Mouse (Mus musculus) left cerebral cortex, postnatal 10 days (tissue): ENCODE results near the gene Gapdh. TPM values are rescaled to one million over a fixed set of nuclear protein-coding genes. Genes with fewer than 3 reads are reported as not detected.
"Not testable (repeated sequence)": the region's sequence is repeated elsewhere in the genome, so short reads cannot be mapped to it uniquely, and the experiment has no call there.

Source experiments
- DNase-seq, 2 experiments: peaks; one replicate each; pipeline ENCODE4 v3.0.0; 2021 to 2022; ENCODE audit warnings: low spot score in 2 of 2, mixed read lengths in 1 of 2; ENCODE audit errors: extremely low spot score in 1 of 2
- intact Hi-C: fragments of 180-260 bp; cut with DNase I; formaldehyde crosslinking; loops from one replicate; pipeline ENCODE4 v1.15.1; 2025
- total RNA-seq, 2 experiments: library from RNA; stranded (reverse); gene quantifications; 2 replicates each; pipeline ENCODE4 v1.2.3; 2021

Gene Gapdh
- total RNA-seq, 2 experiments from 2014 or later, result 1,896 to 1,966 TPM

DNA sequence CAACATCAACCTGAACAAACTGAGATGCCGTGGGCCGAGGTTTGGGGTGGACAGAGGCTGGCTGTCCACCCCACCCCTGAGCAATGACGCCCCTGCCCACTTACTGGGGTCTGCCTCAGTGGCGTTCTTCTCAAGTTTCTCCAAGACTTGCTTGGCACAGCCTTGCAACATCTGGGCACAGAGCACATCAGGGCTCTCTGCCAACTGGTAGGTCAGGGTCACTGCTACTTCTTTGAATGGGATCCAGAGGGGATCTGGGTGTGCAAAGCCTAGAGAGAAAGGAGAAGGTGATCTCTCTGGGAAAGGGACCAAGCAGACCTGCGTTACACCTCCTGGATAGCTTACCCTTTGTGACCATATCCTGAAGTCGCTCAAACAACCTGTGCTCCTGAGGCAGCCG, 7.0 kb upstream of the Gapdh start:
- DNase-seq, result no peak
- intact Hi-C loops, result no loop called here

DNA sequence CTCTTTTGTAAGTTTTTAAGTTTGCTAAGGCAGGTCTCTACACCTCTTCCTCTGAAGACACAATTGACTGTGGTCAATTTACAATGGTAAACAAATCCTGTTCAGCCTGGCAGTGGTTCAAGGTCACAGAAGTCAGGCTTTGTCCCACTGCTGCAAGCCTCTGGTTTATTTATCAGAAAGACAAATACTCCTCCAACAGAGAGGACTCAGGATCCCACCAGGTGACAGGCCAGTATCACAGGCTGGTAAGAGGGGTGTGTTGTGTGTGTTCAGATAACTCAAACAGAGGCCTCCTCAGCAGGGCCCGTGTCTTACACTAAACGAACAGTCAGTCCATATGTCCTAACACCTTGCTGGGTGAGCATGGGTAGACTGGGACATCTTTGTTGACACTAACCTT, 6.2 kb upstream of the Gapdh start:
- DNase-seq, result no peak
- intact Hi-C loops, result no loop called here

DNA sequence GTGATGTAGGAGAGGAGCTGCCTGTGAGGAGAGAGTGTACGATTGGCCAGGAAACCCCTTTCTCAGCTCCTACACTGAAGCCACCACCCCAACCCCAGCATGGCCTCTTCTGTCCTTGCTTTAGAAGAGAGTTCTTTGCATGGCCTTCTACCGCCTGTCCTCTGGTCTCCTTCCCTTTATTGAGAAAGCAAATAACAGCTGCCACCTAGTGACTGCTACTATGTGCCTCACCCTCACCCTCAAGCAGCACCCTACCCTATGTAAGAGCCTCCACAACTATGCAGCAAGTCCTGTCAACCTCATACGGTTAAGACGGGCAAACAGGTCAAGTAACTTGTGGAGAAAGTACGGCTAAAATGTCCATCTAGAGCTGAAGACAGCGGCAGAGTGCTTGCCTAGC, 3.9 kb upstream of the Gapdh start:
- DNase-seq, result no peak
- intact Hi-C loops, result no loop called here

DNA sequence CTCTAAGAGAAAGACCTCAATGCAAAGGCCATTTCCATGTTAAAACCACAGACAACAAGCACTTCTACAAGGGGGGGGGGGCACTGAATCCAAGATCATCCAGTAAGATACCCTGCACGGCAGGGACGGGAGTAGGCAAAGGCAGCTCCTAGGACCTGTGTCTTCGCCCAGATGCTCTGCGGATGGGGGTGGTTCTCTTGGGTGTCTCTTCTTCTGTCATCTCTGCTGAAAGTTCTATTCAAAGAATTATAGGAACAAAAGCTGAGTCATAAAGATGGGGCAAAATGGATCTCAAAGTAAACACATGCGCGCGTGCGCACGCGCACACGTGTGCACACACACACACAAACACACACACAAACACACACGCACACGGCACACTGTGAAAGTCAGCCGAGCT, 1.8 kb upstream of the Gapdh start:
- intact Hi-C loops, result no loop called here

DNA sequence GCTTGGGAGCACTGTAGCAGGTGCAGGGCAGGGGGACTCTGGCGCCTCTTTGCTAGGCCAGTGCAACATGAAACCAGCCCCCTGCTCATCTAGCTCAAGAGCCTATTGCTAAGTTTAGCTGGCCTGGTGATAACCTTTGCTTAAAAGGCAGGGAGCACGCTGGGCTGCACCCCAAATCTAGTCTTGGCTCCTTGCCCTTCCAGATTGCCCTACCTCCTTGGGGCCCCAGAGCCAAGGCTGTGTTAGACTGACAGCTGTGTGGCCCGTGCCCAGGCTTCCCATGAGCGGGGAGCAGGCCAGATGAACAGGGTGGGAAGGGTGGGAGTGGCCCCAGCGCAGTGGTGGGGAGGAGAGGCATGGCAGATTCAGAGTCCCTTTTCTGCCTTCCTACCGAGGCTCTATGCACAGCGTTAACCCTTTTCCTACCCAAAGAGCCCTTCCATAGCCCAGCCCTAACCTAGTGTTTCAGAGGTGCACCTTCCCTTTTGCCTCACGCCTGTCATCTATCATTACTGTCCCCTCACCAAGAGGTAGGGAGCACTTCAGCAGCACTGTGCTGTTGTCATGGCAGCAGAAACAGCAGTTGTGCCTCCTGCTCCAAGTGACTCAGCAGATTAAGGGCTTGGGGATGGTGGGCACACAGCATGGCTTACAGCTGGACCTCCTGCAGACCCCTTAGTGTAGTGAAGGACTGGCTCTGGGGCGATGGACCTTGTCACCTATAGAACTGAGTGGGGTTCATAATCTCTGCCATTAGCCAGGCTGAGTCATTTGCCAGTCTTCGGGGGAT, 789 bp upstream of the Gapdh start:
- intact Hi-C loops, result loop anchor here (2.0 kb wide), 1 partner anchor 24 kb away; the partner anchor contains the start of genes Mrpl51 and Ncapd2
- peak in 1 of 2 experiments; percentile 58 for DNase-seq

More for the DNA sequence above, 1.8 kb upstream of the Gapdh start:
- DNase-seq, result no peak

DNA sequence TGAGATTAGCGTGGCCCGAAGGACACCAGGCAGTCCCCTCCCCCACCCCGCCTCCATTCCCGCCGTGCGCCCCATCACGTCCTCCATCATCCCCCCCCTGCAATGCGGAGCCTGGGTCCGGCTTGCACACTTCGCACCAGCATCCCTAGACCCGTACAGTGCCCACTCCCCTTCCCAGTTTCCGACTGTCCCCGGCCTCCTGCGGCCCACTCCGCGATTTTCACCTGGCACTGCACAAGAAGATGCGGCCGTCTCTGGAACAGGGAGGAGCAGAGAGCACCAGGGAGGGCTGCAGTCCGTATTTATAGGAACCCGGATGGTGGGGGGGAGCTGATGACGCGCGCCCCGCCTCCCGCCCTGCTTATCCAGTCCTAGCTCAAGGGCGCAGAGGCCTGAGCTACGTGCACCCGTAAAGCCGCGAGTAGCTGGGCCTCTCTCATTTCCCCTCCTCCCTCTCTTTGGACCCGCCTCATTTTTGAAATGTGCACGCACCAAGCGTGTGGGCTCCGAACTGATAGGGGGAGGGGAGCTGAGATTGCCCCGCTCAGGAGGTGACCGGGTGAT, 857 bp downstream of the Gapdh start:
- intact Hi-C loops, result no loop called here
- peak; percentile 98 for DNase-seq

DNA sequence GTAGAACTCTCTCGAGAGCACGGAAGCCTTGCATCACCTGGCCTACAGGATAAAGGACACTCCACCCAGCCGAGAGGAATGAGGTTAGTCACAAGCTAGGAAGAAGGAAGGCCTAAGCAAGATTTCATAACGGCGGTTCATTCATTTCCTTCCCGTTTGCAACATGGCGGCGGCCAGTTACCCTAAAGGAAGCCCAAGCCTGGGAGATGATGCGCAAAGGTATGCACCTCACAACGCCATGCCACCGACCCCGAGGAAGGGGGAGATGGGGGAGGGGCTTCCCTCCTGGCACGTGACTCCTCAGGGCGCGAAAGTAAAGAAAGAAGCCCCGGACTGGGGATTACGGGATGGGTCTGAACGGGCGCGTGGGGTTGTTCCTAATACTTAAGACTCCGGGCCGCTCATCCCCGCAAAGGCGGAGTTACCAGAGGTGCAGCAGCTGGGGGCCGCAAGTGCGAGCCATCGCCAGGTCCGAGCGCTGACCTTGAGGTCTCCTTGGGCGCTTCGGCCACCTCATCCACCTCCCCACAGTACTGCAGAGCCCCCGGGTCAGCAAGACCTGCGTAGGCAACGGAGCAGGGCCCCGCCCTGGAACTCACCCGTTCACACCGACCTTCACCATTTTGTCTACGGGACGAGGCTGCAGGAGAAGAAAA, 1.5 kb downstream of the Gapdh start:
- intact Hi-C loops, result loop anchor here (5.0 kb wide), 1 partner anchor 108 kb away; no protein-coding TSS in a partner anchor
- DNase-seq, result peak in 1 of 2 experiments; percentile 79

DNA sequence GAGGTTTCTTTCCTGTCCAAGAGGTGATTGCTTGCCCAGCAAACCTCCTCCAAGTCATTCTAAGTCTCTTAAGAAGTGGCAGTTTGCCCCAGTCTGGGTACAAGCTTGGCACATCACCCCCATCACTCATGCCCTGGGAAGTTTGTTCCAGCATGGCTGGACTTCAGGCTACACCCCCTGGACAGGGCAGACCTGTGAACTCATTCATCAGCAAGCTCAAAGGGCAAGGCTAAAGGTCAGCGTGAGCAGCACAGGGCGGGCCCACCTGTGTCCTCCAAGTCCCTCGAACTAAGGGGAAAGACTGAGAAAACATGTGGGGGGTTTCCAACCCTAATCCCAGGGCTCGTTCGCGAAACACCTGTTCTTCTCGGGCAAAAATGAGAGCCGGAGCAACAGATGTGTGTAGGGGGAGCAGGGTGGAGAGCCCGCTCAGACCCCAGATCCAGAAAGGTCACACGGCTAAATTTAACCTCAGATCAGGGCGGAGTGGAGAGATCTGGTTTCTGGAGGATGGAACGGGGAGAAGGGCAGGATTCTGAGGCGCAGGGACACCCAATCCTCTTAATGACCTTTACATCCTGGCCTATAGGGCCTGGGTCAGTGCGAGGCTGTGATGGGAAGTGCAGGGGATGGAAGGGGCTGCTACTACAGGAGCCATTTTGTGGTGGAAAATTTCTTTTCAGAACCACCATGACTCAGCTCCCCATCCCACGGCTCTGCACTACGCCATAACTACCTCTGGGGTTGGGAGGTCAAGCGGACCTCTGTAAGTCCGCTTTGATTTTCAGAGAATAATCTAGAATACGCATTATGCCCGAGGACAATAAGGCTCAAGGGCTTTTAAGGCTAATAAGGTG, 2.2 kb downstream of the Gapdh start:
- intact Hi-C loops, result loop anchor here (5.0 kb wide), 1 partner anchor 108 kb away; no protein-coding TSS in a partner anchor
- peak in 1 of 2 experiments; percentile 66 for DNase-seq

DNA sequence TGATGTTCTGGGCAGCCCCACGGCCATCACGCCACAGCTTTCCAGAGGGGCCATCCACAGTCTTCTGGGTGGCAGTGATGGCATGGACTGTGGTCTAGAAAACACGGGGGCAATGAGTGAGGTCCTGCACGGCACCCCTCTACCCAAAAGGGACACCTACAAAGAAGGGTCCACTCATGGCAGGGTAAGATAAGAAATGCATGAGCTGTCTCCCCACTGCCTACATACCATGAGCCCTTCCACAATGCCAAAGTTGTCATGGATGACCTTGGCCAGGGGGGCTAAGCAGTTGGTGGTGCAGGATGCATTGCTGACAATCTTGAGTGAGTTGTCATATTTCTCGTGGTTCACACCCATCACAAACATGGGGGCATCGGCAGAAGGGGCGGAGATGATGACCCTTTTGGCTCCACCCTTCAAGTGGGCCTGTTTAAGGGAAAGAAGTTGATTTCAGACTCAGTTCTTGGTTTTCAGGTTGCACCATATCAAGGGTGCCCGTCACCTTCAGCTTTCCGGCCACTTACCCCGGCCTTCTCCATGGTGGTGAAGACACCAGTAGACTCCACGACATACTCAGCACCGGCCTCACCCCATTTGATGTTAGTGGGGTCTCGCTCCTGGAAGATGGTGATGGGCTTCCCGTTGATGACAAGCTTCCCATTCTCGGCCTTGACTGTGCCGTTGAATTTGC, 3.5 kb downstream of the Gapdh start:
- DNase-seq, result not testable (repeated sequence)
- intact Hi-C loops, result loop anchor here (5.0 kb wide), 1 partner anchor 110 kb away; no protein-coding TSS in a partner anchor

DNA sequence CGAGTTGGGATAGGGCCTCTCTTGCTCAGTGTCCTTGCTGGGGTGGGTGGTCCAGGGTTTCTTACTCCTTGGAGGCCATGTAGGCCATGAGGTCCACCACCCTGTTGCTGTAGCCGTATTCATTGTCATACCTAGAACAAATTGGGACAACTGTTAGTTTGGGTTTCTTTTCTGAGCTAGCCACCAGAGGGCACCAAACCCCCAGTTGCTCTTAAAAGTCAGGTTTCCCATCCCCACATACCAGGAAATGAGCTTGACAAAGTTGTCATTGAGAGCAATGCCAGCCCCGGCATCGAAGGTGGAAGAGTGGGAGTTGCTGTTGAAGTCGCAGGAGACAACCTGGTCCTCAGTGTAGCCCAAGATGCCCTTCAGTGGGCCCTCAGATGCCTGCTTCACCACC, 4.3 kb downstream of the Gapdh start:
- intact Hi-C loops, result loop anchor here (5.0 kb wide), 1 partner anchor 110 kb away; no protein-coding TSS in a partner anchor
- peak in 1 of 2 experiments; percentile 76 for DNase-seq

DNA sequence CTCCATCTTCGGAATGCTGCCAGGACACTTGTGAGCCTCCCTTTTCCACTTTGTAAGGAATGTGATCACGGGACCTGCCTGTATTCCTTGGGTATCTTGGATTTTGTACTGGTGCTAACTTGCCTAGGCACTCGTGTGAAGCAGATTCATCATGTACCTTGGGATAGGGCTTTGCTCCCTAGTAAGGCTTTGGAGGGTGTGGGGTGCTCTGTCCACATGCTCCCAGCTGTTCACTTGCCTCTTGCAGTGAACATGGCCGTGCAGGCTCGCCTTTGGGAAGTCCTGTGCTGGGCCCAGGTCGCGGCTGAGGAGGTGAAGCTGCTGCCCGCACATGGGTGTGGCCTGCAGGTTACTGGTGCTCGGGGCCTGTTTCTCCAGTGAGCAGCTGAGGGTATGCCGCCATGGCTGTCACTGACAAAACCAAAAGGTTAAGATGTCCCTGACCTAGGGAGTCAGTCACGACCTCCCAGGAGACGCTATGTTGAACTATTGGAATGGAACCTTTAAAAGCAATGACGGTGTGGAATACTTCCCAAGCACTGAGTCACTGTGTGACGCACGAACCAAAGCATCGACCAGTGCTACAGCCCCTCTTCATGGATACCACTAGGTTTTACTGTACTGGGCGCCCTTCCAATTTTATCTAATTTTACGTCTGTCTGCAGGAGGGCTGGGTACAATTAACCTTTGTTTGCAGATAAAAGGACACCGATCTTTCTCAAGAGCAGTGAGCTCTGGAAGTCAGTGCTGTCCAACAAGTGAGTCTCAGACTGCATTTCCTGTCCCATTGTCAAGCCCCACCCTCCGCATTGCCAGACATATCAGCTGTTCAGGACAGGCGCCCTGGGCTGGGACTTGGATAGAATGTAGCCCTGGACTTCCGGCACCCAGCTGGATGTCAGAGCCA, 5.2 kb downstream of the Gapdh start:
- DNase-seq, result peak in 1 of 2 experiments; percentile 87
- intact Hi-C loops, result loop anchor here (5.0 kb wide), 1 partner anchor 111 kb away; no protein-coding TSS in a partner anchor

DNA sequence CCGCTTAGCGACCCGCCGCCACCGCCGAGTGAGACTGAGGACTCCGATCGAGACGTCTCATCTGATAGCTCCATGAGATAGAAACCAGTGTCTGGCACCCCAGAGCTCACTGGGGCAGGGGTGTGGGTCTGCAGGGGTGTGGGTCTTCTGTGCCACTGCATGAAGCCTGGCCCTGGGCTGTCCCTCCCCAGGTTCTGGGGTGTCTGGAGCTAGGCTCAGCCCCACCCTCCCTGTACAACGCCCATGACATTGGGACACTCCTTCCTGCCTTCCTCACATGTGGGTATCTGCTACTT, 5.8 kb downstream of the Gapdh start:
- no peak for DNase-seq
- intact Hi-C loops, result loop anchor here (5.0 kb wide), 1 partner anchor 112 kb away; no protein-coding TSS in a partner anchor

DNA sequence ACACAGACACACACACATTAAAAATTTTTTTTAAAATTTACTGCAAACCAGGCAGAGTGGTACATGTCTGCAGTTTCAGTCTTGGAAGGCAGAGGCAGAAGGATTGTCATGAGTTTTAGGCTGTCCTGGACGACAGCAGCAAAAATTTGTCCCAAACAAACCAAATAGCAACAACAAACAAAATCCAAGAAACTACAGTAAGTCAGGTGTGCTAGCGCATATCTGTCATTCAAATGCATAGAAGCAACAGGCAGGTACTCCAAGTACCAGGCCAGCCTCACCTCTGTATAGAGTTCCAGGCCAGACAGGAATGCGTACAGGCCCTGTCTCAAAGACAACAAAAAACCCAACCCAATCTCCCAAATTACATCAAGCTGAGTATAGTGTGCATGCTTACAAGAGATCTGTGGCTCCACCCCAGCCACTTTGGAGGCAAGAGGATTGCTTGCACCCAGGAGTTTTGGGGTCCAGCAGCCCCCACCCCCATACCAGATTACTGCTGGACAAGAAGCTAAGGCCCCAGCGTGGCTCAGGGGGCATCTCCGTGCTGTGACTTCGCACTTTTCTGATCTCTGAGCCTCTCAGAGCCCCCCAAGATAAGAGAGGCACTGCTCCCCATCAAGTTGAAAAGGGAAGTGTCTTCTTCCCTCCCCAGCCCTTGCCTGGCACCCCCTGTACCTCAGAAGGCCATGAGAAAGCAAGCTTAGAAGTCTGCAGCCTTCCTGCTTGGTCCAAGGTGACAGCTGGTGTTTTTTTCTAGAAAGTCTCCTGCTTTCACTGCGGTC, 6.3 kb downstream of the Gapdh start:
- DNase-seq, result no peak
- intact Hi-C loops, result loop anchor here (5.0 kb wide), 1 partner anchor 112 kb away; no protein-coding TSS in a partner anchor

DNA sequence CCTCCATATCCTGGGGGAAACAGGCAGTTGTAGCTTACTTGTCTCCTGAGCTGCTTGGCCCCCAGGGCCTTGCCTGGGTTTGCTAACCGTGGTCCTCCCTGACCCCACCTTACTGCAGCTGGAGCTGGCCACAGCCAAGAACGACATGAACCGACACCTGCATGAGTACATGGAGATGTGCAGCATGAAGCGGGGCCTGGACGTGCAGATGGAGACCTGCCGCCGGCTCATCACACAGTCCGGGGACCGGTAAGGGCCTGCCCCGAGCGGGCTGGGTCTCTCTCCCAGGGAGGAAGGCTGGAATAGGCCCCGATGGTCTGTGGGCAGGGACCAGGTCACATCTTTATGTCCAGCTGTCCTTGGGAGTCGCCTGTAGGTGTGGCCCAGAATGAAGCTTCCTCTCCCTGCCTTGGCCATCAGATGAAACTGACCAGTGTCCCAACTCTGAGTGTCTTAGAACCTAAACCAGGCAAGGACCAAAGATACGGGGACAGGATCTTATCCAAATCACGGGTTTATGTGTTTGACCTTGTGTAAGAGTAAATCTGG, 7.2 kb downstream of the Gapdh start:
- intact Hi-C loops, result no loop called here
- DNase-seq, result no peak

DNA sequence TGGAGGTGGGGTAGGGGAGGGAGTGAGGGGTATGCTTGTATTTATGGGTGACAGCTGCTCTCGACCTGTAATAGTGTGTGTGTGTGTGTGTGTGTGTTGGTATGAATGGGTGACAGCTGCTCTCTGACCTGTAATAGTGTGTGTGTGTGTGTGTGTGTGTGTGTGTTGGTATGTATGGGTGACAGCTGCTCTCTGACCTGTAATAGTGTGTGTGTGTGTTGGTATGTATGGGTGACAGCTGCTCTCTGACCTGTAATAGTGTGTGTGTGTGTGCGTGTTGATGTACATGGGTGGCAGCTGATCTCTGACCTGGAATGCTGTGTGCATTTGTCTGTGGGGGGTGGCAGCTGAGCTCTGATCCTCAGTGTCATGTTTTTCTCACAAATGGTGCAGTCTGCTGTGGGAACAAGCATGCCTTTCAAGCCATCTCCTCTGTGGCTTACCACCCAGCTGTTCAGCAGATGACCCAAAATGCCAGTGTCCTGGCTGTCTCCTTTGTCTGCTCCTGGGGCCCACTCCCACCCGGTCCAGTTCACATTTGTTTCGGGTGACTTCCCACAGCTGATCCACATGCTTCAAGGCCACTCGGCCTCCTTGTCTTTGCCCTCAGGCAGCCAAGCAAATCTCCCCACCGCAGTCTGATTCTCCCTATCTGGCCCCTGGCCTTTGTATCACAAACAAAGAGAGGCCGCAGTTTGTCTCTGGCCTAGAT, 9.2 kb downstream of the Gapdh start:
- intact Hi-C loops, result no loop called here
- DNase-seq, result no peak

DNA sequence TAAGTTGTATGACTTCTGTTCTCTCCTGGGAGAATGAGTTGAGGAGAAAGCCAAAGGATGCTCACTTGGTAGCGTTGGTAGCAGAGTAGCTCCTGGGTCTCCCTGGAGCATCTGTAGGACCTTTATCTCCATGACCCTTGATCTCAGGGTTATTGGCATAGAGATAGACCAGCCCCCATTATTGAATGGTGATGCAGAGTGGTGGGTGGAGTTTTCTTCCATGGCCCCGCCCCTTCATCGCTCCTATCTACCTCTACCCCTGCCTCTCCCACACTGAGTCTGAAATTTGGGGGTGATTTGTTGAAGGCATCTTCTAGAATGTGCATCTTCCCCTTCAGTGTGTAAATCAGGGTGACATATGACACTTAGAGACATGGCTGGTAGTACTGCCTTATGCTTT, 9.8 kb downstream of the Gapdh start:
- no peak for DNase-seq
- intact Hi-C loops, result no loop called here
